Mouse (Mus musculus) embryonic facial prominence, embryonic 12.5 days (tissue): ENCODE measurements around the gene Rpl36-ps4. TPM values are rescaled to one million over a fixed set of nuclear protein-coding genes. Genes with fewer than 3 reads are reported as not detected.
"Not testable (repeated sequence)": the region's sequence is repeated elsewhere in the genome, so short reads cannot be mapped to it uniquely, and the experiment has no call there.

Experiments used
- ATAC-seq: fragments of 200-750 bp; cut with Nextera tagmentation; 2 replicates; pipeline ENCODE4 v1.8.0; 2017; ENCODE audit not compliant: insufficient number of reproducible peaks, insufficient read depth, low FRiP score, low TSS enrichment
- H3K27ac ChIP-seq: fragments of 300-500 bp; sonication (generic); 2 replicates; pipeline ENCODE4 v1.5.1; 2016; ENCODE audit warnings: mild to moderate bottlenecking
- H3K27me3 ChIP-seq: fragments of 300-500 bp; sonication (generic); 2 replicates; pipeline ENCODE4 v1.6.1; 2016; ENCODE audit warnings: mild to moderate bottlenecking, moderate library complexity
- H3K36me3 ChIP-seq: fragments of 300-500 bp; sonication (generic); 2 replicates; pipeline ENCODE4 v1.6.1; 2016; ENCODE audit warnings: mild to moderate bottlenecking
- H3K4me1 ChIP-seq: fragments of 300-500 bp; sonication (generic); 2 replicates; pipeline ENCODE4 v1.6.1; 2016
- H3K4me2 ChIP-seq: fragments of 300-500 bp; sonication (generic); replicated peaks from 2 replicates; pipeline ENCODE4 v1.6.1; 2016; ENCODE audit warnings: mild to moderate bottlenecking, moderate library complexity
- H3K4me3 ChIP-seq: fragments of 300-500 bp; sonication (generic); 2 replicates; pipeline ENCODE4 v1.5.1; 2016; ENCODE audit warnings: mild to moderate bottlenecking
- H3K9ac ChIP-seq: fragments of 300-500 bp; sonication (generic); 2 replicates; pipeline ENCODE4 v1.6.1; 2016; ENCODE audit warnings: mild to moderate bottlenecking, moderate library complexity
- H3K9me3 ChIP-seq: fragments of 300-500 bp; sonication (generic); 2 replicates; pipeline ENCODE4 v1.6.1; 2016; ENCODE audit warnings: mild to moderate bottlenecking, moderate library complexity
- WGBS: fragments of 180-500 bp; shearing (Covaris S2); methylation state at CpG from one replicate; pipeline ENCODE4 v1.1.7; 2016; 5-methylcytosine and 5-hydroxymethylcytosine counted together
- polyA plus RNA-seq: library from polyadenylated mRNA; unstranded; fragments of >200 nt; fragmentation: Nextera tagmentation; extraction: Ambion mirVana; gene quantifications from 2 replicates; pipeline ENCODE4 v1.2.1, GENCODE M21; 2016

Rpl36-ps4 gene
- polyA plus RNA-seq, 1 experiment from 2014 or later = not detected

DNA sequence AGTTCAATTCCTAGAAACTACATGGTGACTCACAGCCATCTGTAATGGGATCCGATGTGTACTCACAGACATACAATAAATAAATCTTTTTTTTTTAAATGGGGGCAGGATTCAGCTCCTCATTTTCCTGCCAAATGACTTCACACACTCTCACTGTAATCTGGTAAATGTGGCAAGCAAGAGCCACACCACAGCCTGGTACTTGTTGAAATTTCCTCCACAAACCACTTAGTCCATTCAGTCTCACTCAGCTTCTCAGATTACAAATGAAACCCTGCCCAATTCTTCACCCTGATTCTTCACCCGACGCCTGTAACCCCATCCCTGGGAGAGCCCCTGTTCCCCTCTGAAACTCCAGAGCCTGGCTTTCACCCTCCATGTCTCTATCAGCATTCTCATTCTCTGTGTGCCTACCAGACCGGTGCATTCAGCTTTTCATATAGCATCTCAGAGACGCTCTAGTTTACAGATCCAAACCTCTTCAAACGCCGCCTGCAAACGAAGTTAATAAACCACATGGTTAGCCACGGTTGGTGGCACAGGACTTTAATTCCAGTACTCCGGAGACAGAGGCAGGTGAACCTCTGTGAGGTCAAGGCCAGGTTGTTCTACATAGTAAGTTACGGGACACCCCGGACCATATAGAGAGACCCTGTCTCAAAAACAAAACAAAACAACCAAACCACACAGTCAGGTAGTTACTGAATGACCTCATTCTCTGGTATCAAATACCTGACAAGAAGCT lies 36.5 kb downstream of the Rpl36-ps4 start:
- no peaks in the 10 kb centered on the region for H3K27me3 ChIP-seq
- no peaks in the 10 kb centered on the region for H3K36me3 ChIP-seq
- H3K4me3 ChIP-seq = no peak overlapping the region
- H3K9me3 ChIP-seq = no peaks in the 10 kb centered on the region
- no peak overlapping the region for H3K9ac ChIP-seq
- H3K4me1 ChIP-seq = no peaks in the 10 kb centered on the region
- no peak for ATAC-seq
- no peak overlapping the region for H3K4me2 ChIP-seq
- no peak overlapping the region for H3K27ac ChIP-seq
- 70% methylated on average over 12 of the region's 12 CpGs for WGBS

DNA sequence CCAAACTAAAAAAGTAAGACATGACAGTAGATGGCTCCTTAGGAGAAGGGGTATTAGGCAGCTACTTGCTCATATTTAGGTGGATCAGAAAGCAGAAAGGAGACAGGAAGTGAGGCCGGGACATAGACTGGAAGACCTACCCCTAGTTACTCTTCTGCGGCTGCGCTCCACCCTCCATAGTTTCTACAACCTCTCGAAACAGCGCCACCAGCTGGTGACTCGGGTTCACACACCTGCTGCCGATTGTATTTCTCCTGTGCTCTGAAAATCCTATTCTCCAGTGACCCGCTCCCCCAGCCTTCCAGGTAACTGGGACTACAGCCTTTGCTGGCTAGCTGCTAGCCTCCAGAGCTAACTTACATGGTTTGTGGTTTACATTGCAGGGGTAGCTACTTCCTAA lies 37.5 kb downstream of the Rpl36-ps4 start:
- no peaks in the 10 kb centered on the region for H3K4me1 ChIP-seq
- no peak overlapping the region for H3K9ac ChIP-seq
- H3K4me3 ChIP-seq = no peak overlapping the region
- WGBS = 61% methylated on average over 8 of the region's 8 CpGs
- H3K4me2 ChIP-seq = no peak overlapping the region
- no peaks in the 10 kb centered on the region for H3K36me3 ChIP-seq
- no peak for ATAC-seq
- no peaks in the 10 kb centered on the region for H3K27me3 ChIP-seq
- no peaks in the 10 kb centered on the region for H3K9me3 ChIP-seq
- H3K27ac ChIP-seq = no peak overlapping the region

DNA sequence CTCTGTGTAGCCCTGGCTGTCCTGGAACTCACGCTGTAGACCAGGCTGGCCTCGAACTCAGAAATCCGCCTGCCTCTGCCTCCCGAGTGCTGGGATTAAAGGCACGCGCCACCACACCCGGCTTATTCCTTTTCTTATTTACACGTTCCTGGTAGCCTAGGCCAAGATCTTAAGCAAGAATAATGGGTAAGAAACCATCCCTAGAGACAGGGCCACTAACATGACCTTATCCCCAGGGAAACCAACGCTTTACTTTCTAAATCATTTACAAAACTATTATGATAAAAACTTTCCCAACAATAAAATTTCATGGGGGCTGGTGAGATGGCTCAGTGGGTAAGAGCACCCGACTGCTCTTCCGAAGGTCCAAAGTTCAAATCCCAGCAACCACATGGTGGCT lies 38.6 kb downstream of the Rpl36-ps4 start:
- not testable (repeated sequence) for ATAC-seq, H3K36me3 ChIP-seq

DNA sequence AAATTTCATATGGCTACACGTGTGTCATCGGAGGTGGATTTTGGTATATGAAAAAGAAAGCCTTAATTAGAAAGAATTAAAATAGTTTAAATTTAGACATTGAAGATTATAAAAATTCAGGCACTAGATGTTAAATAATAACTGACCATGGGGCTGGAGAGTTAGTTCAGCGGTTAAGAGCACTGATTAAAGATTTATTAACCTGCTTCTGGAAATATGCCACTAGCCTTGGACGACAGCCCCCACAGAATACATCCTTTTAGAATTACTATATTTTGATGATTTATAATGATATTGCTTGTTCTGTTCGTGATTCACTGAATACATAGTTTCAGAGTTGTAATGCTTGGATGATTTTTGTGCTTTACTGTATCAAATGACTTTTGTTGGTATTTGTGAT lies 39.2 kb downstream of the Rpl36-ps4 start:
- H3K4me2 ChIP-seq, H3K9ac ChIP-seq, H3K36me3 ChIP-seq, H3K9me3 ChIP-seq, H3K27me3 ChIP-seq, H3K27ac ChIP-seq, H3K4me3 ChIP-seq, H3K4me1 ChIP-seq, ATAC-seq: not testable (repeated sequence)
- WGBS = 88% methylated on average over 5 of the region's 5 CpGs

More for the DNA sequence above, 38.6 kb downstream of the Rpl36-ps4 start:
- not testable (repeated sequence) for H3K9me3 ChIP-seq, H3K4me2 ChIP-seq, H3K4me1 ChIP-seq, H3K27me3 ChIP-seq, H3K27ac ChIP-seq, H3K4me3 ChIP-seq, H3K9ac ChIP-seq
- WGBS = 89% methylated on average over 11 of the region's 11 CpGs

DNA sequence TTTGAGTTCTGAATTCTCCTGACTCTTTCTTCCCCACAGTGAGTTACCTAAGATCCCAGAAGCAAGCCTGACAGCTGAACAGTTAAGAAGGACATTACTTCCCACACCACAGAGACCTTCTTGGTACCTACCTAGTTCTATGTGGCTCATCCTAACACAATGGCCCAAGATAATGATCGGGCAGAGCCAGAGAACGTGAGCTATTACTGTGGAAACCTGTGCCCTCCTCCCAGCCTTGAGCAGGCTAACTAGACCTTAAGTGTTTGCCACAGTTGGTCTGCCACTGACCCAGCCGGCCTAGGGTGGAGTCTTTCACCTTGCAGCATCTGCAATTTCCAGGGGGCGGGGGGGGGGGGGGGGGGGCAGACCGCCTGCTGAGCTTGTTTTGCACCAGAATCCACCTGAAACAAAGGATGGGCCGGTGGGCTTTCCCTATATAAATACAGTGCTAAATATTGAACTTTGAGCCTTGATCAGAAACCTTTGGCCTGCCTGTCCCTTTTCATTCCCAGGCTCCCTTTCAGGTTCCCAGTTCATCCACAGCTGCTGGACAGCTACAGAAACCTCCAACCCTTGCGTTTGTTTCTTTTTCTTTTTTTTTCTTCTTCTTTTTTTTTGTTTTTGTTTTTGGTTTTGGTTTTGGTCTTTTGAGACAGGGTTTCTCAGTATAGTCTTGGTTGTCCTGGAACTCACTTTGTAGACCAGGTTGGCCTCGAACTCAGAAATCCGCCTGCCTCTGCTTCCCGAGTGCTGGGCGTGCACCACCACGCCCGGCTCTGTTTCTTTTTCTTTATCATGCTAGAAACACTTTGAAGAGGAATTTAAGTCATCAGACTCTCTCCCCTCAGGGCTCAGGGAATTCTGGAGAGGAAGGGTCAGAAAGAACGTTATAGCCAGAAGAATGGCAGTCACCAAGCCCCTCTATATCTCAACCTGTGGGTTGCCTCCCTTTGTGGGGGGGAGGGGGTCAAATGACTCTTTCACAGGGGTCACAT lies 42.6 kb downstream of the Rpl36-ps4 start:
- Histone ChIP-seq H3K9ac (no peak overlapping the region), H3K4me2 (no peak overlapping the region), H3K27ac (no peak overlapping the region), H3K36me3 (no peaks in the 10 kb centered on the region), H3K27me3 (no peaks in the 10 kb centered on the region), H3K4me1 (no peaks in the 10 kb centered on the region), H3K9me3 (no peaks in the 10 kb centered on the region), H3K4me3 (no peak overlapping the region)
- ATAC-seq = no peak
- 90% methylated on average over 13 of the region's 14 CpGs for WGBS

DNA sequence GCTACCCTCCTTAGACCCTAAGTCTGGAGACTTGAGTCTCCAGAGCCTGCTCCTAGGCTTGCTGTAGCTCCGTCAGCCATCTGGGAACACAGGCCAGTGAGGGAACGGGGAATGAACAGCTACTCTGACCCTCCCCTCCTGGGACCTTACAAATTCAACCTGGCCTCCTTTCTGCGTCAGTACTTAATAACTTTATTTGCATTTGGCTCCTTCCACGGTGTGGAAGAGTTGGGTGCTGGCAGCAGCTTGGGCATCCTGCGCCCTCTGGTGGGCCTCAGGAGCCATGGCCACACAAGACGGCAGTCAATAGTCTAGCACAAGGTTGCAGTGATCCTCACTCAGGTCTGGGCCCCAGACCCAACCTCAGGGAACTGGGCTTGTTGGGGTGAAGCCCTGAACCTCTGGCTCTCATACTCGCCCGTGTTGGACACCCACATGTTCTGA lies 47.7 kb downstream of the Rpl36-ps4 start:
- not testable (repeated sequence) for ATAC-seq, H3K9ac ChIP-seq, H3K4me2 ChIP-seq, H3K27me3 ChIP-seq, H3K4me1 ChIP-seq, H3K36me3 ChIP-seq, H3K4me3 ChIP-seq, H3K27ac ChIP-seq, H3K9me3 ChIP-seq
- WGBS = 38% methylated on average over 7 of the region's 8 CpGs

Other genes with a start within 250 kb of the Rpl36-ps4 start
- gene Msh2, start 248.6 kb upstream of the Rpl36-ps4 start, polyA plus RNA-seq = 107 and 114 TPM in 2 replicates
- 0.45 and 0.55 TPM in 2 replicates for gene Kcnk12, start 123.0 kb upstream of the Rpl36-ps4 start, polyA plus RNA-seq
- gene Msh6, start 54.1 kb downstream of the Rpl36-ps4 start, polyA plus RNA-seq = 73.9 and 76.3 TPM in 2 replicates
- gene Fbxo11, start 144.3 kb downstream of the Rpl36-ps4 start, polyA plus RNA-seq = 25.0 and 27.6 TPM in 2 replicates